In the genomic region with DNA sequence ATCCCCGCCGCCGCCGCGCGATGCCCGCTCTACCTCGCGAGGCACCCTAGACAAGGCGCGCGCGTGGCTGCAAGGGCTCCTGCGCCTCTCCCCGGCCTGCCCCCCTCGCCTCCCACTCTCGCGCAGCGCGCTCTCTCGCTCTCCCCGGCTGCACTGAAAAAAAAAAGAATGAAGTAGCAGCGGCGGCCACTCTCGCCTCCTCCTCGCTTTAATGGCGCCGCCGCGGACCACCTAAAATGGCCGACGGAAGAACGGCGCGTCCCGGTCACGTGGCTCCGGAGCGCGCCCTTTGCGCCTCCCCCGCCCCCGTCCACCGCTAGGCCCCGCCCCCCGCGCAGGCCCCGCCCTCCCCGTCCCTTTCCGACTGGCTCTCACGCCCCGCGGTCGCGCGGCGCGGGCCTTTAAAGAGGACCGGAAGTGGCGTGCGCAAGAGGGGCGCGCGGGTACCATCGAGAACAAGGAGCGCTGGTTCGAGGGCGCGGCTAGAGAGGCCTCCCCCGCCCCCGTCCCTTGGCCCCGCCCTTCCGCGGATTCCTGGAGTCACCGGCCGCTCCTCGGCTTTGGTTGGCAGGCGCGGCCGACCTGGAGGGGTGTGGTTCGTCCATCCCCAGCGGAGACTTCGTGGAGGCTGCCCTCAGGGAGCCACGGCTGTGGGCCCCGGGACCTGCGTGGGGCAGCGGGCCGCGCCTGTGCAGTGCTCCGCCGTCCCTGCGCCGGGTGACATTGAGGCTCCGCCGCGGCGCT, we compare ENCODE assay signal across 8 mouse cellular contexts. TPM values are rescaled to one million over a fixed set of nuclear protein-coding genes. Genes with fewer than 3 reads are reported as not detected.
DNase-seq lines count a peak whose midpoint lies in the region; ATAC-seq and TF ChIP-seq lines count a peak whose summit lies in the region.

A gene (minus strand): TSS at position 240 of the 744 bp plus-strand sequence.
A gene (plus strand): TSS at position 363 of the 744 bp plus-strand sequence.

- TF ChIP-seq CTCF in bone marrow, adult 2 months (IDR thresholded peaks at IDR 0.05; ENCODE audit: control insufficient read depth, insufficient read depth, low read length), result no peak

- peak; percentile 84 for TF ChIP-seq POLR2A in bone marrow, adult 2 months (IDR thresholded peaks at IDR 0.05; ENCODE audit: borderline replicate concordance, control insufficient read depth, low read depth, low read length)

- peak; percentile 97 for ATAC-seq in embryonic facial prominence, embryonic 14.5 days (ENCODE audit: low read depth)
- ATAC-seq in limb, embryonic 13.5 days (ENCODE audit: low FRiP score, low read depth), result peak; percentile 97
- peak; percentile 98 for ATAC-seq in midbrain, embryonic 15.5 days (replicated peaks)

- H3K9me3 ChIP-seq in embryonic facial prominence, embryonic 14.5 days (ENCODE audit: control insufficient read depth, low read length), result 0 out of 2 replicates have a peak, but pooled peaks cover 4% of the 10 kb centered on the region
- 0 out of 2 replicates have a peak, but pooled peaks cover 4% of the 10 kb centered on the region for H3K9me3 ChIP-seq in limb, embryonic 13.5 days
- no peaks in the 10 kb centered on the region for H3K9me3 ChIP-seq in midbrain, embryonic 15.5 days

- H3K4me3 ChIP-seq in bone marrow, adult 2 months (replicated peaks; ENCODE audit: control insufficient read depth, low read depth, low read length), result peak within 1 kb of the TSS; percentile 99
- H3K4me3 ChIP-seq in embryonic facial prominence, embryonic 14.5 days (ENCODE audit: low read depth, low read length), result peak within 1 kb of the TSS; percentile 99
- H3K4me3 ChIP-seq in limb, embryonic 13.5 days, result peak within 1 kb of the TSS; percentile 88
- H3K4me3 ChIP-seq in midbrain, embryonic 15.5 days, result peak within 1 kb of the TSS; percentile 94

- peak; percentile 98 for DNase-seq in A20 (ENCODE audit: low read depth, low spot score)
- DNase-seq in embryonic facial prominence, embryonic 14.5 days (ENCODE audit: low spot score), result peak; percentile 99
- DNase-seq in heart, adult 8-10 months (ENCODE audit: low spot score), result peak; percentile 92
- DNase-seq in kidney, adult 9 months, result peak; percentile 96
- DNase-seq in spleen, adult 18-20 months, result peak; percentile 83 to 92

- peak within 1 kb of the TSS; percentile 99 for H3K9ac ChIP-seq in embryonic facial prominence, embryonic 14.5 days (ENCODE audit: low read depth, low read length)
- peak within 1 kb of the TSS; percentile 99 for H3K9ac ChIP-seq in limb, embryonic 13.5 days
- peak within 1 kb of the TSS; percentile 98 for H3K9ac ChIP-seq in midbrain, embryonic 15.5 days

- no peaks in the 10 kb centered on the region for H3K27me3 ChIP-seq in embryonic facial prominence, embryonic 14.5 days (replicated peaks; ENCODE audit: control insufficient read depth, insufficient read depth, low read length)
- H3K27me3 ChIP-seq in limb, embryonic 13.5 days, result no peaks in the 10 kb centered on the region
- H3K27me3 ChIP-seq in midbrain, embryonic 15.5 days (replicated peaks), result no peaks in the 10 kb centered on the region

- WGBS in bone marrow, adult 2 months, result under 1% methylated on average over 93 of the region's 97 CpGs
- under 1% methylated on average over 65 of the region's 97 CpGs for WGBS in embryonic facial prominence, embryonic 14.5 days
- WGBS in limb, embryonic 13.5 days, result under 1% methylated on average over 95 of the region's 97 CpGs
- WGBS in midbrain, embryonic 15.5 days, result under 1% methylated on average over 95 of the region's 97 CpGs

- H3K27ac ChIP-seq in bone marrow, adult 2 months (ENCODE audit: control insufficient read depth, insufficient read depth, low read depth, low read length, poor library complexity), result peak within 1 kb of the TSS; percentile 99
- H3K27ac ChIP-seq in embryonic facial prominence, embryonic 14.5 days (replicated peaks; ENCODE audit: low read depth, low read length), result peak within 1 kb of the TSS; percentile 100
- peak within 1 kb of the TSS; percentile 99 for H3K27ac ChIP-seq in limb, embryonic 13.5 days
- peak within 1 kb of the TSS; percentile 99 for H3K27ac ChIP-seq in midbrain, embryonic 15.5 days

- H3K4me1 ChIP-seq in bone marrow, adult 2 months (ENCODE audit: control insufficient read depth, insufficient read depth, low read length), result peaks cover 3% of the 10 kb centered on the region; the same call in 1 of the 2 replicates
- H3K4me1 ChIP-seq in embryonic facial prominence, embryonic 14.5 days (ENCODE audit: control insufficient read depth, insufficient read depth, low read length), result peaks cover 23% of the 10 kb centered on the region
- H3K4me1 ChIP-seq in limb, embryonic 13.5 days, result peaks cover 20% of the 10 kb centered on the region
- H3K4me1 ChIP-seq in midbrain, embryonic 15.5 days, result peaks cover 34% of the 10 kb centered on the region

- peak within 1 kb of the TSS; percentile 93 for H3K4me2 ChIP-seq in embryonic facial prominence, embryonic 14.5 days (ENCODE audit: low read depth, low read length)
- H3K4me2 ChIP-seq in limb, embryonic 13.5 days (replicated peaks), result peak within 1 kb of the TSS; percentile 85
- H3K4me2 ChIP-seq in midbrain, embryonic 15.5 days, result peak within 1 kb of the TSS; percentile 86

- H3K36me3 ChIP-seq in embryonic facial prominence, embryonic 14.5 days (ENCODE audit: control insufficient read depth, insufficient read depth, low read length), result peaks cover 8% of the 10 kb centered on the region; the same call in 1 of the 2 replicates
- peaks cover 8% of the 10 kb centered on the region for H3K36me3 ChIP-seq in limb, embryonic 13.5 days
- no peaks in the 10 kb centered on the region for H3K36me3 ChIP-seq in midbrain, embryonic 15.5 days (replicated peaks)

RNA-seq across cellular contexts. Expression of the first gene that starts in this region (rescaled TPM):
- 193 and 333 TPM in 2 replicates for polyA plus RNA-seq in bone marrow, adult 2 months (2011; ENCODE audit: insufficient read depth, insufficient read length, low replicate concordance, missing spikeins)
- polyA plus RNA-seq in embryonic facial prominence, embryonic 14.5 days (2014; fragmentation: Nextera tagmentation; extraction: Ambion mirVana), result 127 and 140 TPM in 2 replicates
- 100 to 1,000 TPM in 1 of 4 experiments, 10 to 100 TPM in 3; 63.7 to 105 (median 80.0) TPM for total RNA-seq in heart, adult 8-10 months (2022)
- 213 and 222 TPM in 2 replicates for polyA plus RNA-seq in limb, embryonic 13.5 days (2015; fragmentation: Nextera tagmentation; extraction: Ambion mirVana)
- polyA plus RNA-seq in midbrain, embryonic 15.5 days (2015; fragmentation: Nextera tagmentation; extraction: Ambion mirVana), result 156 and 180 TPM in 2 replicates

RNA-seq across cellular contexts. Expression of the second gene that starts in this region (rescaled TPM):
- polyA plus RNA-seq in bone marrow, adult 2 months (2011; ENCODE audit: insufficient read depth, insufficient read length, low replicate concordance, missing spikeins), result 2.6 and 5.0 TPM in 2 replicates
- polyA plus RNA-seq in embryonic facial prominence, embryonic 14.5 days (2014; fragmentation: Nextera tagmentation; extraction: Ambion mirVana), result 1.7 and 2.4 TPM in 2 replicates
- total RNA-seq in heart, adult 8-10 months (2022), result 1 to 10 TPM in 2 of 4 experiments, under 1 TPM in 1, not detected in 1; 0.95 to 1.7 (median 1.5) TPM
- 1.8 and 3.3 TPM in 2 replicates for polyA plus RNA-seq in limb, embryonic 13.5 days (2015; fragmentation: Nextera tagmentation; extraction: Ambion mirVana)
- polyA plus RNA-seq in midbrain, embryonic 15.5 days (2015; fragmentation: Nextera tagmentation; extraction: Ambion mirVana), result 2.8 and 3.8 TPM in 2 replicates

Comparison
In these comparisons a context has a peak if more than half of its experiments do, and no peak if none do; other contexts are left out.
1. Peak in every context shown above with its lines: DNase-seq, ATAC-seq, H3K4me3 ChIP-seq and H3K27ac ChIP-seq.